Mouse (Mus musculus) olfactory bulb, adult 2 months (tissue): Measurements from ENCODE around the gene Abca3.

Source experiments
- CTCF ChIP-seq: fragments of 200-500 bp; IDR thresholded peaks from 2 replicates; pipeline ENCODE4 v1.5.1; 2012; ENCODE audit warnings: low read depth, mild to moderate bottlenecking, low read length, moderate library complexity; ENCODE audit not compliant: insufficient read depth
- POLR2A ChIP-seq: fragments of 200-500 bp; IDR thresholded peaks from 2 replicates; pipeline ENCODE4 v1.6.1; 2012; ENCODE audit warnings: mild to moderate bottlenecking, low read depth, low read length, moderate library complexity; ENCODE audit not compliant: insufficient read depth

DNA sequence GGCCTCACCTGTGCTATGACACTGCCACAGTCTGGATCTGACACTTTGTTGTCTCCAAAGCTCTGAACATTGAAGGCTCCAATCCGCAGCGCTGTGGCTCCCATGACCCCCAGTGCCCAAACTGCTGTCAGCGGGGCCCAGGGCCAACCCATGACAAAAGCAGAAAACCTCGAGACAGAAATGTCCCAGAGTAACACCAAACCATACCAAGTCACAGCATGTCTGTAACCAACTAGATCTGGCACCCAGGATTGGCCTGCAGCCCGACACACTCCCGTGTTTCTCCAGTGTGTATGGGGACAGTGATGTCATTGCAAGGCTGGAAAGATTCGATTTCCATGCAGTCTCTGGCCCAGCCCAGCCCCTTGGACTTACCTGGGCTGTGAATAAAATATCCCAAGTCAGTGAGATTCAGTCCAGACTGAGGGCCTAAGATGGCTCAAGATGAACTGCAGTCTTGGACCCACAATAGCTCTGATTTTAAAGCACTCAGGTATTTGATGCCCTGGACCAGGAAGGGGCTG, 90.9 kb downstream of the Abca3 start, which contains the start of gene Dnase1l2:
- TF ChIP-seq POLR2A, result no peak
- no peak for TF ChIP-seq CTCF
